Mouse (Mus musculus): Measurements from ENCODE around the gene Zc3hc1. TPM values are rescaled to one million over a fixed set of nuclear protein-coding genes. Genes with fewer than 3 reads are reported as not detected.

Zc3hc1 gene
- total RNA-seq, 2 experiments from 2014 or later = 24.8 to 25.4 TPM

- DNase-seq (ENCODE audit: low spot score in 2 of 2) = no peak
Observed at GRCm38 (mm10) chr6:30325932-30326501, 64.8 kb downstream of the Zc3hc1 start.

DNA sequence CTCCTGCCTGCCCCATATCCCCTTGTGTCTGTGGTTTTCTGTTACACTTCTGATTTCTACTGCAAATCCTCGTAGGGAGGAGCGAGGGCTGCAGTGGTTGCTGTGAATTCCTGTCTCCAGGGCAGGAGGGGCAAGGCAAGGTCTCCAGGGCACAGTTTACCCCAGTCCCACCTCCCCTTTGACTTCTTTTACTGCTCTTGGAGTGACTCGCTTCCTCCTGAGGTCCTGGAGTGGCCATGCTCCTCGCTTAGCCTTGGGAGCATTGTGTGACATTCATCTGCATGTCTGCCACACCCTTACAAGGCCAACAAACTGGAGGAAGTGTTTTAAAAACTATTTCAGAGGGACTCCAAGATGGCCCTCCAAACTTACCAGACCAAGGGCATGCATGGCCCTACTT is 69.8 kb downstream of the Zc3hc1 start:
- no peak for DNase-seq (ENCODE audit: low spot score in 2 of 2)

DNA sequence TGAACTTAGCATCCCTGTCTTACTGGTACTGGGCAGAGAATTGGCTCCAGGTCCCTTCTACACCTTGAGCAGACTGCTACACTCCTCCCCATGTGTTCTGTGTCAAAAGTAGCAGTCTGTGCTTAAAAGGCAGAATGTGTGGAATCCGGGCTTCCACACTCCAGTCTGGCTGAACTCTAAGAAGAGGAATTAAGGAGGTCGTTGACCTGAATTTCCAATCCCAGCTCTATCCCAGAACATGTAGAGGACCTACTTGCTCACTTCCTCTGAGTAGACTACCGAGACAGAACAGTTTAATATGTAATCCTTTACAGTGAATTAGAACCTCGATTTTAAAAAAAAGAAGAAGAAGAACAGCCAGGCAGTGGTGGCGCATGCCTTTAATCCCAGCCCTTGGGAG is 71.6 kb downstream of the Zc3hc1 start:
- no peak for DNase-seq (ENCODE audit: low spot score in 2 of 2)

Other genes starting within 250 kb of the Zc3hc1 start
- gene Ube2h, start 86.5 kb downstream of the Zc3hc1 start, total RNA-seq (2021) = 100 to 1,000 TPM in 1 of 2 experiments, 10 to 100 TPM in 1; 82.2 to 103 TPM
- gene Klhdc10, start 10.8 kb upstream of the Zc3hc1 start, total RNA-seq (2021) = 10 to 100 TPM; 73.6 to 86.9 TPM
- 10 to 100 TPM; 15.7 to 16.4 TPM for gene Tmem209, start 118.8 kb upstream of the Zc3hc1 start, total RNA-seq (2021)
- gene Ssmem1, start 118.8 kb upstream of the Zc3hc1 start, total RNA-seq (2021) = under 1 TPM; 0.49 to 0.74 TPM
- 1 to 10 TPM; 4.2 to 4.4 TPM for gene Cpa2, start 150.6 kb upstream of the Zc3hc1 start, total RNA-seq (2021)
- gene Cpa4, start 177.3 kb upstream of the Zc3hc1 start, total RNA-seq (2021) = 1 to 10 TPM; 1.7 to 2.0 TPM
- 1 to 10 TPM; 1.6 to 1.9 TPM for gene Cpa5, start 220.0 kb upstream of the Zc3hc1 start, total RNA-seq (2021)
- under 1 TPM; 0.44 to 0.64 TPM for gene Cpa1, start 248.2 kb upstream of the Zc3hc1 start, total RNA-seq (2021)

Data from gastrocnemius, postnatal 4 days (tissue).